Mouse (Mus musculus): ENCODE data around the gene Gm5800. TPM values are rescaled to one million over a fixed set of nuclear protein-coding genes. Genes with fewer than 3 reads are reported as not detected.
"Not testable (repeated sequence)": the region's sequence is repeated elsewhere in the genome, so short reads cannot be mapped to it uniquely, and the experiment has no call there.

Gene Gm5800
- polyA plus RNA-seq, 1 experiment = not detected

GRCm38 (mm10) chr14:51737967-51738366, 21.0 kb upstream of the Gm5800 start:
- no peak overlapping the region for H3K4me2 ChIP-seq (ENCODE audit: low read depth)
- no peak overlapping the region for H3K4me3 ChIP-seq
- no peak overlapping the region for H3ac ChIP-seq (ENCODE audit: control insufficient read depth, insufficient read length)
- no peaks in the 10 kb centered on the region for H3K36me3 ChIP-seq (ENCODE audit: control insufficient read depth, insufficient read depth)
- no peak for TF ChIP-seq SRF (IDR thresholded peaks at IDR 0.05; ENCODE audit: control insufficient read depth, insufficient read length, low read depth)
- TF ChIP-seq POLR2AphosphoS2 (IDR thresholded peaks at IDR 0.05; ENCODE audit: insufficient read length, low read depth) = no peak
- TF ChIP-seq USF1 (IDR thresholded peaks at IDR 0.05; ENCODE audit: low read depth) = no peak
- no peak for TF ChIP-seq TCF3 (IDR thresholded peaks at IDR 0.05; ENCODE audit: insufficient read length, low read depth)
- TF ChIP-seq E2F4 (IDR thresholded peaks at IDR 0.05; ENCODE audit: insufficient read depth) = no peak
- no peak for TF ChIP-seq POLR2A (IDR thresholded peaks at IDR 0.05; ENCODE audit: insufficient read length, low read depth)
- no peak for TF ChIP-seq REST (IDR thresholded peaks at IDR 0.05; ENCODE audit: insufficient read depth, insufficient read length)
- no peak for TF ChIP-seq MYOD1 (IDR thresholded peaks at IDR 0.05; ENCODE audit: control insufficient read depth in 1 of 3, insufficient read length in 2 of 3, low read depth in 2 of 3)
- no peak for TF ChIP-seq CEBPB (IDR thresholded peaks at IDR 0.05; ENCODE audit: insufficient read depth, poor library complexity, severe bottlenecking)
- no peak for TF ChIP-seq MAX (IDR thresholded peaks at IDR 0.05; ENCODE audit: low read depth)
- no peak for TF ChIP-seq MYOG (IDR thresholded peaks at IDR 0.05; ENCODE audit: control insufficient read depth in 1 of 3, insufficient read depth in 1 of 3, insufficient read length in 2 of 3, low read depth in 2 of 3)
- H3K27me3 ChIP-seq (ENCODE audit: control insufficient read depth, insufficient read depth, insufficient read length) = peaks cover 5% of the 10 kb centered on the region
- H3K79me2 ChIP-seq (ENCODE audit: control insufficient read depth, insufficient read depth) = no peaks in the 10 kb centered on the region

GRCm38 (mm10) chr14:51695368-51695767, 21.6 kb downstream of the Gm5800 start, which contains the start of gene Gm17079:
Gene Gm17079 (minus strand): TSS chr14:51695468.
- not testable (repeated sequence) for H3K36me3 ChIP-seq (ENCODE audit: control insufficient read depth, insufficient read depth); H3ac ChIP-seq (ENCODE audit: control insufficient read depth, insufficient read length); H3K27me3 ChIP-seq (ENCODE audit: control insufficient read depth, insufficient read depth, insufficient read length)

GRCm38 (mm10) chr14:51677269-51677668, 39.7 kb downstream of the Gm5800 start:
- Histone ChIP-seq H3K4me2 (ENCODE audit: low read depth) (peak overlapping the region; percentile 6), H3ac (ENCODE audit: control insufficient read depth, insufficient read length) (no peak overlapping the region), H3K79me2 (ENCODE audit: control insufficient read depth, insufficient read depth) (no peaks in the 10 kb centered on the region), H3K27me3 (ENCODE audit: control insufficient read depth, insufficient read depth, insufficient read length) (no peaks in the 10 kb centered on the region), H3K4me3 (no peak overlapping the region), H3K36me3 (ENCODE audit: control insufficient read depth, insufficient read depth) (no peaks in the 10 kb centered on the region)
- no peak for TF ChIP-seq E2F4 (IDR thresholded peaks at IDR 0.05; ENCODE audit: insufficient read depth)
- no peak for TF ChIP-seq TCF3 (IDR thresholded peaks at IDR 0.05; ENCODE audit: insufficient read length, low read depth)
- no peak for TF ChIP-seq REST (IDR thresholded peaks at IDR 0.05; ENCODE audit: insufficient read depth, insufficient read length)

More at GRCm38 (mm10) chr14:51695368-51695767, 21.6 kb downstream of the Gm5800 start, which contains the start of gene Gm17079:
- H3K79me2 ChIP-seq (ENCODE audit: control insufficient read depth, insufficient read depth); H3K4me2 ChIP-seq (ENCODE audit: low read depth); H3K4me3 ChIP-seq: not testable (repeated sequence)

Other genes starting within 250 kb of the Gm5800 start
- gene Gm5622, start 164.4 kb downstream of the Gm5800 start, polyA plus RNA-seq (2012; fragmentation: generic; extraction: Trizol) = not detected
- gene Gm17175, start 143.1 kb downstream of the Gm5800 start, polyA plus RNA-seq (2012; fragmentation: generic; extraction: Trizol) = not detected
- gene Gm17174, start 125.0 kb downstream of the Gm5800 start, polyA plus RNA-seq (2012; fragmentation: generic; extraction: Trizol) = not detected
- not detected for gene Gm17078, start 105.9 kb downstream of the Gm5800 start, polyA plus RNA-seq (2012; fragmentation: generic; extraction: Trizol)
- gene Gm4181, start 81.5 kb downstream of the Gm5800 start, polyA plus RNA-seq (2012; fragmentation: generic; extraction: Trizol) = not detected
- not detected for gene Gm17079, start 21.7 kb downstream of the Gm5800 start, polyA plus RNA-seq (2012; fragmentation: generic; extraction: Trizol)
- not detected for gene Ang4, start 56.4 kb upstream of the Gm5800 start, polyA plus RNA-seq (2012; fragmentation: generic; extraction: Trizol)
- not detected for gene AY358078, start 82.9 kb upstream of the Gm5800 start, polyA plus RNA-seq (2012; fragmentation: generic; extraction: Trizol)
- not detected for gene Ear6, start 136.5 kb upstream of the Gm5800 start, polyA plus RNA-seq (2012; fragmentation: generic; extraction: Trizol)
- 24.1 TPM for gene Mettl17, start 167.7 kb upstream of the Gm5800 start, polyA plus RNA-seq (2012; fragmentation: generic; extraction: Trizol)
- gene Slc39a2, start 175.7 kb upstream of the Gm5800 start, polyA plus RNA-seq (2012; fragmentation: generic; extraction: Trizol) = 0.12 TPM
- gene Ndrg2, start 197.0 kb upstream of the Gm5800 start, polyA plus RNA-seq (2012; fragmentation: generic; extraction: Trizol) = 31.8 TPM
- gene Tppp2, start 201.2 kb upstream of the Gm5800 start, polyA plus RNA-seq (2012; fragmentation: generic; extraction: Trizol) = not detected
- gene Rnase13, start 205.6 kb upstream of the Gm5800 start, polyA plus RNA-seq (2012; fragmentation: generic; extraction: Trizol) = not detected